Comparison of ENCODE assay signal across 9 mouse cellular contexts in genomic region chr10:95193875-95194281, GRCm38 (mm10).
A peak's percentile ranks its signal among the peaks of the same experiment; 100 is the strongest.
DNase-seq lines count a peak whose midpoint lies in the region; ATAC-seq and TF ChIP-seq lines count a peak whose summit lies in the region.
"Had no signal": no experiment of that assay in that cellular context is flagged by ENCODE, and none has a peak within 500 bp of the region (broad histone marks: within the 10 kb centered on the region; RNA-seq: fewer than 3 reads in every experiment).

No protein-coding gene starts in this region.

- H3K4me3 ChIP-seq in limb, embryonic 14.5 days (replicated peaks; ENCODE audit: low read length), result no peak overlapping the region
- H3K4me3 ChIP-seq: myocyte had no signal

- ATAC-seq in activated CD4-positive, CD25-positive, alpha-beta regulatory T cell, adult 4 months, result peak; percentile 37
- 0 out of 2 replicates have a peak, but pooled peaks have one; percentile 44 for ATAC-seq in limb, embryonic 14.5 days (ENCODE audit: low FRiP score, low read depth)
- no peak for ATAC-seq in erythroid progenitor cell, adult 5-6 weeks (replicated peaks; ENCODE audit: low FRiP score, poor library complexity, severe bottlenecking)

- intact Hi-C loops in heart, postnatal 10 days (cut with DNase I), result loop anchor here (5.0 kb wide), 2 partner anchors 203 to 223 kb away; partner anchors contain the start of gene Socs2

- TF ChIP-seq POLR2A in limb, embryonic 14.5 days (IDR thresholded peaks at IDR 0.05; ENCODE audit: borderline replicate concordance, extremely low read depth, insufficient read depth, insufficient read length), result no peak

- WGBS in limb, embryonic 14.5 days, result 34% methylated on average over 11 of the region's 11 CpGs

- peaks cover 23% of the 10 kb centered on the region for H3K4me1 ChIP-seq in limb, embryonic 14.5 days (ENCODE audit: control insufficient read depth, insufficient read depth, low read length)

- H3K36me3 ChIP-seq in limb, embryonic 14.5 days (ENCODE audit: control insufficient read depth, insufficient read depth, low read length), result no peaks in the 10 kb centered on the region

- peak overlapping the region; percentile 34 for H3K4me2 ChIP-seq in limb, embryonic 14.5 days (replicated peaks; ENCODE audit: low read depth, low read length, severe bottlenecking)

- no peak overlapping the region for H3K9ac ChIP-seq in limb, embryonic 14.5 days (ENCODE audit: low read depth, low read length, severe bottlenecking)

- H3K9me3 ChIP-seq in limb, embryonic 14.5 days (ENCODE audit: control insufficient read depth, low read length), result no peaks in the 10 kb centered on the region

- peak; percentile 36 for DNase-seq in embryo, embryonic 10.5 days (ENCODE audit: low spot score)
- no peak for DNase-seq in embryo, embryonic 10 days (ENCODE audit: low spot score)
- peak; percentile 54 to 57 for DNase-seq in heart, postnatal 10 days
- peak; percentile 46 for DNase-seq in limb, embryonic 14.5 days (ENCODE audit: low spot score)
- DNase-seq in frontal cortex, postnatal 10 days (ENCODE audit: low spot score in 2 of 2), result no peak
- DNase-seq in thymus, postnatal 14 days, result no peak

- H3K27me3 ChIP-seq in limb, embryonic 14.5 days (ENCODE audit: control insufficient read depth, insufficient read depth, low read length), result no peaks in the 10 kb centered on the region

- H3K27ac ChIP-seq in limb, embryonic 14.5 days (replicated peaks; ENCODE audit: low read depth, low read length), result no peak overlapping the region

Comparison
In these comparisons a context has a peak if more than half of its experiments do, and no peak if none do; other contexts are left out.
1. DNase-seq: peak in embryo, embryonic 10.5 days (single experiment), heart, postnatal 10 days (2 of 2) and limb, embryonic 14.5 days (single experiment); none in embryo, embryonic 10 days (single experiment), frontal cortex, postnatal 10 days (0 of 2) and thymus, postnatal 14 days (single experiment).